Mouse (Mus musculus): ENCODE results near the gene Hist2h2ab. TPM values are rescaled to one million over a fixed set of nuclear protein-coding genes. Genes with fewer than 3 reads are reported as not detected.
"Not testable (repeated sequence)": the region's sequence is repeated elsewhere in the genome, so short reads cannot be mapped to it uniquely, and the experiment has no call there.

Gene Hist2h2ab
- total RNA-seq, 4 experiments from 2014 or later = 1.4 to 3.6 (median 2.9) TPM

- DNase-seq (ENCODE audit: low spot score) = no peak
Measured at GRCm38 (mm10) chr3:96236834-96237334, 17.2 kb downstream of the Hist2h2ab start.

DNA sequence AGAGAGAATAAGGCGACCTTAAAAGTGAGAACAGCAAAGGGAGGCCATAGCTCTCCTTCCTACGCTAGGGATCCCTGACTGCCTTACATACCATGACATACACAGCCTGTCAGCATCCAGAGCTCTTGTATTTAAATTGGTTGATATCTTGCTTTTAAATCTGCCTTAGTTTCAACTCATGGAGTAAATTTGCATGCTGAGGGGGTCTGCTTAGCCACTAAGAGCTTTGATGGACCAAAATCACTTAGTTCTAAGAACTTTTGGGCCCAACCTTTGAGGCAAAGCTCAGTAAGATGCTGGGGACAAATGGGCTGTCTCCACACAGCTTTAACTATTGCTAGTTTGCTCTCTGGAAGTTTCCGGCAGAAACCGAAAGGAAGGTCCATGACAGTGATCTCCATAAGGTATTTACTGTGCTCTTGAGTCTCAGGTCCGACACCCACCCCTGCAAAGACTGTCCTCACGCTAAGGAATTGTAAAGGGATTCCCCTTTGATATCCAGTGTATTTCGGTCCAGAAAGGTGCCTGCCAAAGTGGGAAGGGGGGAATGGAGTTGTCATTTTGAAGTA lies 17.8 kb downstream of the Hist2h2ab start:
- DNase-seq (ENCODE audit: low spot score) = no peak

DNA sequence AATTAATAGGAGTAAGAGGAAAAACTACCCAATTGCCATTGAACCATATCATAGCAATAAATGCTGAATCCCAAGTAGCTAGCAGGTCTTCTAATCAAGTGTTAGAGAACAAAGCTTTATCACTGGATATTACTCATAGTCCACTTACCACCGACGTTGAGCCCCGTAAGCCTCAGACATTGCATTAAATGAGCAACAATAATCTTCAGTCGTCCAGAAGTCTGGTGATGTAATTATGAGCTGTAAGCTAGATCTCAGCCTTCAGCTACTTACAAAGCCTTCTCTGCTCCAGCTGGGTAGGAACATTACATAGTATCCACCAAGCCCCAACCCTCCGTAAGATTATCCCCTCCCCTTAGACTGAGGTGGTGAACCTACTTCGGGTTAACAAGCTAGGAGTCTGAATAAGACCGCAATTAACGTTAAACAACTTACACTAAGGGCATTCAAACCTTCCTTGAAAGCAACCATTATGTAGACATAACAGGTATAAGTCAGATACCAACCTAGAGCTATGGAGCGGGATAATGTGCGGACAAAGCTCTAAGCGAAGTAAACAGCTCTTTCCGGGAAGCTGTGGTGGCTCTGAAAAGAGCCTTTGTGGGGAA lies 18.3 kb downstream of the Hist2h2ab start:
- DNase-seq (ENCODE audit: low spot score) = no peak

DNA sequence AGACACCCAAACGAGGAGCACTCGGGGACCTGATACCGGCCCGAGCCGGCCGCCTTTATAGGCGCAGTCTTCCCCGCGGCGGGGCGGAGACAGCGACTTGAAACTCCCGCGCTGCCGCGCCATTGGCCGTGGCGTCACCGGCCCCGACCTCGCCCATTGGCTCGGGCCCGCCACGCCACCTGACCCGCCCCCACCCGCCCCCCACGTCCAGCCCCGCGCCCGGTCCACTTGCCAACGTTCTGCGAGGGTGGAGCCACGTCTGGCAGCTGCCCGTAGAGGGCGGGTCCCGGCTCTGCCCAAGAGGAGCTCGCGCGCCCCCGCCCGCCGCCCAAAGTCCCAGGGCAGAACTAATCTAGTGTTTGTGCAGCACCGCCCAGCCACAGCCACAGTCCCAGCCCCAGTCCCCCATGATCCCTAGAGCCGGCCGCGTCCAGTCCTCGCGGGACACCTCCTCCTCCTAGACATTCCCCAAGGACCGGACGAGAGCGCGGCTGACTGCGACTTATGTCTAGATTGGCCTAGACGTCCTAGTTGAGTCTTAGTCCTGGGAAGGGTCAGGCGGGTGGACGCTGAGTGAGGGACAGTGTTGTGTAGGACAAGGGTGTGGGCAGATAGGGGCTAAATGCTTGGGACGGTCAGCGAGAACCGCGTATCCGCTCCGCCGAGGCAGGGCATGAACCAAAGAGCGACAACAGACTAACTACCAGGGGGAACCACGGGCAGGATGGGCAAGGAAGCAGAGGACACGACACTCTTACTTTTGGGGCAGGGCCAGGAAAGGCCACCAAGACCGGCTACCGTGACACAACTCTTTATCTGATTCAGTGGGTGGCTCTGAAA lies 19.5 kb downstream of the Hist2h2ab start, which contains the start of gene Hist2h3c2:
Hist2h3c2 (minus strand) TSS at position 174 of the 840 bp plus-strand sequence.
- DNase-seq (ENCODE audit: low spot score) = not testable (repeated sequence)

GRCm38 (mm10) chr3:96239949-96240798 lies 20.5 kb downstream of the Hist2h2ab start, which contains the start of gene Hist2h2aa2:
Gene Hist2h2aa2 (minus strand): TSS chr3:96240276.
- peak; percentile 98 for DNase-seq (ENCODE audit: low spot score)

- no peak for DNase-seq (ENCODE audit: low spot score)
Measured at GRCm38 (mm10) chr3:96240799-96241197, 21.1 kb downstream of the Hist2h2ab start.

DNA sequence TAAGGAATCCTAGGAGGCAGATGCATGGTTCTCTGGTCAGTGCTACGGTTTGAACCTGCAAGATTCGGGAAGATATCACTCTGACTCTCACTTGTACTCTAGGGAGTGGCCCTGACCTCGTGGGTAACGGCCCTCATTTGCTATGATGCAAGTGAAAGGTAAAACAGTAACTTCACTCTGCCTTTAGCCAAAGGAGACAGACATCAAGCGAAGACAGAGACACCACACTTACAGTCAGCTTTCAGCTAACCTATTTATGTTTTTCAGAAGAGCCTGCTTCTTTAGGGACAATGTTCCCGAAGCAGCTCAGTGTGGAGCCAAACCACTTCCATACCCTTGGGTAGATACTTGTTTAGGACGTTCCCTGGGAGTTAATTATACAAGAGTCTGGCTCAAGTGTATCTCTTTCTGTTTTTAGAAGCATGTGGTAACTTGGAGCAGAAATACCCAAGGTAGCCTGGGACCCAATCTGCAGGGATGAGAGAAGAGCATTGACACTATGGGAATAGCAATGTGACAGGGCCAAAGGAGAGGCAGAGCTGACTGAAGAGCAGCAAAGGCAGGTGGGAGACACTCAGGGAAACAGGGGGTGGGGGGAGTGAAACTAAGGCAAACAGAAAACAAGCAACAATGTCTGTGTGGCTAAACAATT lies 24.4 kb downstream of the Hist2h2ab start:
- DNase-seq (ENCODE audit: low spot score) = peak; percentile 47

DNA sequence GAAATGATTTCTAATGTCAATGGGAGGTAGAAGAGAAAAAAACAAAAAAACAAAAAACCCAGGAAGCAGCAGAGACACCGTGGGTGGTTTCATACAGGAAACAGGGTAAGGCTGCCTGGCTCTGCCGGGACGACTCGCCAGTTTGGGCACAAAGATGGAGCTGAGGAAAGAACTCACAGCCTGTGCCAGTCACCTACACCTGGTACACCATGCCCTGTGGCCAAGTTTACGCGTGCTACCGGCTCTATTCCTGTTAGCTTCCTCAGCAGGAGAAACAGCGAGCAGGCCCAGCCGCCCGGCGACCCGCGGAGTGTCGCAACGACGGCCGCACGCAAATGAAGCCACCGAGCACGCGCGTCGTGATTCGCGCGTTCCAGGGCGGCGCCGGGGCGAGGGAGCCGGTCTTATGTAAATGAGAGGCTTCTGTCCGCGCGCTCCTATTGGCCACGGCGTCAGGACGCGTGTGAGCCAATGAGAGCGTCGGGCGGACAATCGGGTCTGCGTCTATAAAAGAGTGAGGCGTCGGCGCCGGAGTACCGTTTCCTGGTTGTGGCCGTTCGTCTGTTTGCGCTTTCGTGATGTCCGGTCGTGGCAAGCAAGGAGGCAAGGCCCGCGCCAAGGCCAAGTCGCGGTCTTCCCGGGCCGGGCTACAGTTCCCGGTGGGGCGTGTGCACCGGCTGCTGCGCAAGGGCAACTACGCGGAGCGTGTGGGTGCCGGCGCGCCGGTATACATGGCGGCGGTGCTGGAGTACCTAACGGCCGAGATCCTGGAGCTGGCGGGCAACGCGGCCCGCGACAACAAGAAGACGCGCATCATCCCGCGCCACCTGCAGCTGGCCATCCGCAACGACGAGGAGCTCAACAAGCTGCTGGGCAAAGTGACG lies 25.6 kb downstream of the Hist2h2ab start, which contains the start of gene Hist2h2aa1:
Hist2h2aa1 (plus strand) TSS at position 495 of the 884 bp plus-strand sequence.
- peak; percentile 89 for DNase-seq (ENCODE audit: low spot score)

DNA sequence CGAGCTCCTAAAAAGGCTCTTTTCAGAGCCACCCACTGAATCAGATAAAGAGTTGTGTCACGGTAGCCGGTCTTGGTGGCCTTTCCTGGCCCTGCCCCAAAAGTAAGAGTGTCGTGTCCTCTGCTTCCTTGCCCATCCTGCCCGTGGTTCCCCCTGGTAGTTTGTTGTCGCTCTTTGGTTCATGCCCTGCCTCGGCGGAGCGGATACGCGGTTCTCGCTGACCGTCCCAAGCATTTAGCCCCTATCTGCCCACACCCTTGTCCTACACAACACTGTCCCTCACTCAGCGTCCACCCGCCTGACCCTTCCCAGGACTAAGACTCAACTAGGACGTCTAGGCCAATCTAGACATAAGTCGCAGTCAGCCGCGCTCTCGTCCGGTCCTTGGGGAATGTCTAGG lies 26.4 kb downstream of the Hist2h2ab start:
- DNase-seq (ENCODE audit: low spot score) = not testable (repeated sequence)

- DNase-seq (ENCODE audit: low spot score) = not testable (repeated sequence)
Measured at GRCm38 (mm10) chr3:96246427-96246856, 26.8 kb downstream of the Hist2h2ab start, which contains the start of gene Hist2h3c1. Gene Hist2h3c1 (plus strand): TSS chr3:96246685.

DNA sequence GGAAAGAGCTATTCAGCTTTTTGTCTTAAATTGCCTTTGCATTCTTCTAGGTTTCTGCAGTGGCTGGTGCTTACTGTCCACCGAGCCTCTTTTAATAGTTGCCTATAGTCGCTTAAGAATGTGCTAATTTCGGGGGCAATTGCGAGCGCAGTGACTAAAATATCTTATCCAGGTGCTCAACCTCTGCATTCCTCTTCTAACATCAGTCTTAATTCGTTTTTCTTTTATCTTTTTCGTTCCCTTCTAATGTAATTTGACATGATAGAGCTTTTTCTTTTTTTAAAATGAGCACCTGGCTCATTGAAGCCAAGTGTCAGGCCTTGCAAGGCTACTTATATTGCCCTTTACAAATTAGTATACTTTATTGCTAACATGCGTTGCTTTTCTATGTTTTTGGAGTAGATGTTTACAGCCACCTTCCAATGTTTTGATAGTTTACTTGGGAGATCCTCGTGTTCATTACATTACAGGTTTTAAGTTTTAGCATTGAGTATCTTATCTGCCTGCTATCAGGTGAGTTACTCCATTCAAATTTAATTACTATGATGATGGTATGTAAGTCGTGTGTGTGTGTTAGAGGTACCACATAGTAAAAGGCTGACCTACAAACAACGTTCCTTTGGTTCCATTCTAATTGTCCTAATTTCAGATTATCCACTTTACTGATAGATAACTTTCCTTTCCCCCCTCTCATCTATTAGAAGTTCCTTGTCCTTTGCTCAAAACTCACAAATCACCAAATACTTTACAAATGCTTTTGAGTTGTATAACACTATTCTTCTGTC lies 27.9 kb downstream of the Hist2h2ab start:
- no peak for DNase-seq (ENCODE audit: low spot score)

DNA sequence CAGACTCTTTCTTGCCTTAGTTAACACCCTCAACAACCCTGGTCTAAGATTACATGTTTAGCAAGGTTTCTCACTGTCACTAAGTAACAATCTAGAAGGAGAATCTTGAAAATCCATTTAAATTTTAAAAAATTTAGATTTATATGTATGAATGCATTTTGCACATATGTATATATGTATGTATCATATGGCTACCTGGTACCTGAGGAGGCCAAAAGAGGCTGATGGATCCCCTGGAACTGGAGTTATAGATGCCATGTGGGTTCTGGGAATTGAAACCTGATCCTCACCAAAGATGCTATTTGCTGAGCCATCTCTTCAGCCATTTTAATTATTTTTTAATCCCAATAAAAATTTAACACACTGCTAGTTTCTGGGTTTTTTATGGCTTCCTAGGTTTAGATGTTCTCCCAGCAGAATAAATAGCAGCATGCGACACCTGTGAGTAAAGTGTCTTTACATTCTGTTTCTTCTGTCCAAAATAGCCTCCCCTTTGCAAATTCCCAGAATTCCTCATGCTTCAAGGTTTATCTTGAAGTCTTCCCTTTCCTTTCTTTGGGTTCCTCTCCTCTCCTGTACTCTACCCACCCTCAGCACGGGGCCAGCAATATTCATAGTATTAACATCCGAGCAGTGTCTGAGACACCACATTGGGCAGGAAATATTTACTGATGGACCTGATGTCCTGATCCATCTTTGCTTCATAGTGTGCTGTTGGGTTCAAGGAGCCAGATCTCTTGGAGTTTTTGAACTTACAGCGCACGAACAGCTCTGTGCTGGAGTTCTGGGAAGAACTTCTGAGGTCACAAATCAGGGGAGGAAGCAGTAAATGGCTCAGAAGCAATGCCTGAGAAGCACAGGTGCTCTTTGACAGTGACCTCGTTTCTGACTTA lies 28.7 kb downstream of the Hist2h2ab start:
- DNase-seq (ENCODE audit: low spot score) = no peak

DNA sequence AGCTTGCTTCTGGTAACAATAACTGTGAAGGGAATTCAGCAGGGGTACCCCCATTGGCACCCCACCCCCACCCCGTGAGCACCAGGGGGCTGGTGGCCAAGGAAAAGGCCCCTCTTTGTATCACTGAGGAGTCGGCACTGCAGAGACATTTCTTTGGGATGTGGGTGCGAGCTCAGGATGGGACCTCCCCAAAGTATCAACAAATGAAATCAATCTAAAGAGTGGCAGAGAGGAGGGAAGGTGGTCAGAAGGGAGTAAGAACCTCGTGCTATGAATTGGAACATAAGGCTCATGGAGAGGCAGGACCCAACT lies 29.3 kb downstream of the Hist2h2ab start:
- DNase-seq (ENCODE audit: low spot score) = no peak

GRCm38 (mm10) chr3:96250890-96251289 lies 31.2 kb downstream of the Hist2h2ab start:
- no peak for DNase-seq (ENCODE audit: low spot score)

GRCm38 (mm10) chr3:96251787-96252186 lies 32.1 kb downstream of the Hist2h2ab start:
- DNase-seq (ENCODE audit: low spot score) = no peak

GRCm38 (mm10) chr3:96254683-96255355 lies 35.2 kb downstream of the Hist2h2ab start:
- DNase-seq (ENCODE audit: low spot score) = no peak

GRCm38 (mm10) chr3:96255926-96256593 lies 36.4 kb downstream of the Hist2h2ab start:
- no peak for DNase-seq (ENCODE audit: low spot score)
